Mouse (Mus musculus) thymus, postnatal 36 days (tissue): Measurements from ENCODE around the gene Ptpn6.

ENCODE experiments used
- DNase-seq, 2 experiments: peaks; one replicate each; pipeline ENCODE4 v3.0.0; 2022; ENCODE audit warnings: mixed read lengths in 2 of 2

Ptpn6 gene

GRCm38 (mm10) chr6:124728621-124729020 is 9.9 kb downstream of the Ptpn6 start:
- DNase-seq = no peak

- DNase-seq = peak in 1 of 2 experiments; percentile 8
These were observed 14.0 kb downstream of the Ptpn6 start for GRCm38 (mm10) chr6:124724472-124724871.

DNA sequence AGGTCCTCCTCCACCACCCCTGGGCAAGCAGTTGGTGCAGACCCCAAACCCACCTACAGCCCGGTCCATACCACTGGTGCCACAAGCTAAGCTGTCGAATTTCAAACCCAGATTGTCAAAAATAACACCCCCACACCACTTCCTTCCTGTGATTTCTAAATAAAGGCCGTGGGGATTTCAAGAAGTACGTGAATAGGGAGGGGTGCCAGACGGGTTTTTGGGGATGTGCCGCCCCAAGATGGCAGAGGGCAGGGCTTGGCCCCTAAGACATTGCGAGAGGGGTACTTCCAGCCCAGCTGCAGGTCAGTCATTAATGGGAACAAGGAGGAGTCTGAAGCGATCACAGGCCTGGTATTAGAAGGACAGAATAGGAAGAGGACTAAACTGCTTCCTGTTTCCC is 15.0 kb downstream of the Ptpn6 start:
- no peak for DNase-seq

GRCm38 (mm10) chr6:124722876-124723473 is 15.5 kb downstream of the Ptpn6 start:
- DNase-seq = no peak

GRCm38 (mm10) chr6:124720904-124721303 is 17.6 kb downstream of the Ptpn6 start:
- peak; percentile 43 to 62 for DNase-seq

- DNase-seq = no peak
These were observed 19.0 kb downstream of the Ptpn6 start for GRCm38 (mm10) chr6:124719354-124719978.

- DNase-seq = no peak
These were observed 19.8 kb downstream of the Ptpn6 start for GRCm38 (mm10) chr6:124718703-124719102.

DNA sequence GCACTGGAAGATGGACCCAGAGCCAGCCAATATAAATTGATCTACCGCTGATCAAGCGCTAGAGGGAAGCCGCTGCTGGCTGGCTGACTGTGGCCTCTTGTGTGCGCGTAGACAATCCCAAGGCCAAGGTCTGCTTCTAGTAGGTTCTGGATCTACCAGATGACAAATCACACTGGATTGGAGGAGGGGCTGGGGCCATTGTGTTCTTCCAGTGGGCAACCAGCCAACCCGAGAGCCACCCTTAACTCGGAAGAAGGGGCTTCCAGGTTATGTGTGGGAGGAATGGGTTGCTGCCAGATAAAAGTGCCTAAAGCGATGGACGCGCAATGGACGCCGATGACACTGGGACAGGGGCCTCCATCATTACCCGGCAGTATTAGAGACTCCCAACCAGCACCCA is 20.5 kb downstream of the Ptpn6 start:
- DNase-seq = no peak

GRCm38 (mm10) chr6:124716864-124717490 is 21.5 kb downstream of the Ptpn6 start:
- peak; percentile 60 to 64 for DNase-seq

- no peak for DNase-seq
These were observed 25.6 kb downstream of the Ptpn6 start for GRCm38 (mm10) chr6:124712918-124713317.

DNA sequence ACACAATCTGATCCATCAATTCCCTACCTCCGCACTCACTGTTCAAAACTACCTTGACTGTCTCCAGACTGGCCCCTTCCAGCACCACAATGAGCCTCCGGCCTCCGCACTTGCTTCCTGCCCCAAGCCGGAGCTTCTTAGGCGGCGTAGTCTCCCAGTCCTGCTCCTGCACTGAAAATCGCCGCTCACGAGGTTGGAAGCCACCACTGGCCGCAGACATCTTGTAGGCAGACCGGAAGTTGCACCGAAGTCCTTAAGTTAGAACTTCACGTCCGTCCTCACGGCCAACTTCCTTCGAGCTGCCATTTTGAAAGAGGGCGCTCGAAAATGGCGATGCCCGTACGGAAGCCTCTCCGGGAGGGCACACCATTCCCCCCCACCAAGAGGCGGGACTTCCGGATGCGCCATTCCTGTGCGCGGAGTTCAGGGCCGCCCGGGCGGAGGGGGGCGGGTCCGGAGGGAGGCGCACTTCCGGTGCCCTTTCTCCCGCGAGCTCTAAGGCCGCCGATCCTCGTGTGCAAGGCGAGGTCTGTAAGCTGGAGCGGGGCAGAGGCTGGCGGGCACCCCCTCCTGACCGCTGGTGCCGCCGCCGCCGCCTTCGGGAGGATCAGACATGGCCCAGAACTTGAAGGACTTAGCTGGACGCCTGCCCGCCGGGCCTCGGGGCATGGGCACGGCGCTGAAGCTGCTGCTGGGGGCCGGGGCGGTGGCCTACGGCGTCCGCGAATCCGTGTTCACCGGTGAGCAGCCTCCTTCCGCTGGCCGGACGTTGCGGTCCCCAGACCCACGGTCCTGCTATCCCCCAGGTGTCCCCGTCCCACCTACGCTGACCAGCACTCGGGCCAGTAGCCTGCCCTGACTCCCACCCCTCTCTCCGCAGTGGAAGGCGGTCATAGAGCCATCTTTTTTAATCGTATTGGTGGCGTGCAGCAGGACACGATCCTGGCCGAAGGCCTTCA is 26.4 kb downstream of the Ptpn6 start, which contains the start of the genes Emg1 and Phb2:
Gene Emg1 (minus strand): TSS at position 355 of the 959 bp plus-strand sequence.
Gene Phb2 (plus strand): TSS at position 513 of the 959 bp plus-strand sequence.
- peak; percentile 97 to 98 for DNase-seq

DNA sequence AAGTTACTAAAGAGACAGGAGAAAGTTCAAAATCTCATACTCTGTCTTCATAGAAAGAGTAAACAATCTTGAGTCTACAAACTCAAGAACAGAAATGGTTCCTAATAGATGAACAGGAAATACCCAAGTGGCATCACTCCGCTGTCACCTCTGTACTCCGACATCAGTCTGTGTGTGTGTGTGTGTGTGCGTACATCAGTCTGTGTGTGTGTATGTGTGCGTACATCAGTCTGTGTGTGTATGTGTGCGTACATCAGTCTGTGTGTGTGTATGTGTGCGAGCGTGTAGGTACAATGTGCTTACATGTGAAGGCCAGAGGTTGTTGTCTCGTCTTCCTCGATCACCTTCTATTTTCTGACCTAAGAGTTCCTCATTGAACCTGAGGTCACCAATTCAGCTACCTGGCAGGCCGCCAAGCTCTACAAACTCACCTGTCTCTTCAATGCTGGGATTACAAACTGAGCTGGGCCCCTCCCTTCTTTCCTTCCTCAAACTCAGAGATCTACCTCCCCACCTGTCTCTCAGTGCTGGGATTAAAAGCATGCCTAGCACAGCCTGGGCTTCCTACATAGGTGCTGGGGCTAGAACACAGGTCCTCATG is 30.1 kb downstream of the Ptpn6 start:
- no peak for DNase-seq

DNA sequence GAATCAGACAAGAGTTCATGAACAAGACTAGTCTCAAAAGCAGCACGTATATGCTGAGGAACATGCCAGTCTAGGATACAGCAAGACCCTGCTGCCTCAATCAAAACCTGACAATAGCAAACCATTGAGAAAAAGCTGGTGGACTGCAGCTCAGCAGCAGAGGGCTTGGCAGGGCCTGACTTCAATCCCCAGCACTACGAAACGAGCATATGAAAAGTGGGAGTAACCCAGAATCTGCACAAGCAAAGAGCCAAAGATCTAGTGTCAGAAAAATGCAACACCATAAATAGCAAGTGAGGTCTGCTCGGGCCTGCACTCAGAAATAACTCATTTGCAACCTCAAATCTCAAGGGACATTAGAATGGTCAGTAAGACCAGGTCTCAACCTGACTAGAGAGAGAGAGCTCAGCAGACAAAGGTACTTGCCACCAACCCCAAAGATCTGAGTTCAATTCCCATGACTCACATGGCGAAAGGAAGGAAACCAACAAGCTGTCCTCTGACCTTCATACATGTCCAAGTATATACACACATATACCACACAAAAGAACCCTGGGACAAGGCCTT is 32.4 kb downstream of the Ptpn6 start:
- DNase-seq = no peak

- DNase-seq = no peak
These were observed 34.1 kb downstream of the Ptpn6 start for GRCm38 (mm10) chr6:124704417-124704816.

GRCm38 (mm10) chr6:124703789-124704188 is 34.7 kb downstream of the Ptpn6 start:
- DNase-seq = no peak

DNA sequence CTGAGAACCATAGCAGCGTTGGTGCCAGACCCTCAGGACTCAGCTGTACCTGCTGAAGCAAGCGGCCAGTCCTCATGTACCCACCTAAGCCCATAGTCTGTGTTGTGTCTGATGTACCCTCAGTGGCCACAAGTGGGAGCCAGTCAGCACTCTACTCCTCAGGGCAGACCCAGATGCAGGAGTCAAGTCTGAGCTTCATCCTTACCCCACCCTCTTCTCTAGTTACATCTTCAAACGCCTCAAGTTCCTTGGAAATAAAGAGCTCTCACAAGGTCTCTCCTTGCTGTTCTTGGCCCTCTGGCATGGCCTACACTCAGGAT is 35.8 kb downstream of the Ptpn6 start:
- DNase-seq = peak; percentile 84

GRCm38 (mm10) chr6:124702102-124702783 is 36.3 kb downstream of the Ptpn6 start:
- no peak for DNase-seq

- DNase-seq = peak; percentile 51 to 60
These were observed 37.2 kb downstream of the Ptpn6 start for GRCm38 (mm10) chr6:124701338-124701737.

GRCm38 (mm10) chr6:124699962-124700610 is 38.4 kb downstream of the Ptpn6 start:
- no peak for DNase-seq

GRCm38 (mm10) chr6:124699366-124699765 is 39.1 kb downstream of the Ptpn6 start:
- DNase-seq = no peak

DNA sequence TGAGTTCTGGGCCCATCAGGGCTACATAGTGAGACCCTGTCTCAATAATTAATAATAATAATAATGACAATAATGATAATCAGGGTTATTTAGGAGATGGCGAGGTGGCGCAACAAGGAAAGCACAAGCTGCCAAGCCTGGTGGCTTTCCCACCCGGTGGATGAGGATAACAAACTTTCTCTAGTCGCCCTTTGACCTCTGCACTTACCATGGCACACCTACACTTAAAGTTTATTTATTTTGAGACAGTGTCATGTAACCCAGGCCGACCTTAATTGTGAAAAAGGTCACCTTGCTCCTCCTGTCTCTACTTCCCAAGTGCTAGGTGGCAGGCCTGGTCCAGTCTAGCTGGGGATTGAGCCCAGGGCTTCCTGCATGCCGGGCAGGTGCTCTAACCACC is 39.8 kb downstream of the Ptpn6 start:
- no peak for DNase-seq
